Mouse (Mus musculus) adipocyte (in vitro differentiated cells): ENCODE measurements around the gene Slc51b.

Source experiments
- DNase-seq: peaks from one replicate; pipeline ENCODE4 v3.0.0-alpha.2; 2016; ENCODE audit warnings: low spot score

The Slc51b gene

DNA sequence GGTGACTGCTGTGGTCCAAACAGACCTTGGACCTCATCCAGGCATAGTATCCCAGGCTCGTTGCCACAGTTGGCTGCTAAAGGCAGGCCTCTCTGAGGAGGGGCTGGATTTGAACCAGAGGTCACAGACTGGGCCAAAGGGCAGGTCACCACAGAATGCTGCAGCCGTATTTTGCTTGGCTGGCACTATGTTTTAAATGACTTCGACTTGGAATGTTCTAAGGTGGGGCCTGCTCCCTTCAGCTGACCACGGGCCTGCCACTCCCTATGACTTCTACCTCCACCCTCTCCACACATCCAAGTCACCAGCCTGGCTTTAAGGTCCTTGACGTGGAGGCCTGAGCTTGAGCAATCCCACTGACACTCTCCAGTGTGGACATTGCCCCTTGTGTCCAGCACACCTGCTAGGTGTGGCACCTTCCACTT is 13.9 kb downstream of the Slc51b start:
- peak; percentile 83 for DNase-seq

DNA sequence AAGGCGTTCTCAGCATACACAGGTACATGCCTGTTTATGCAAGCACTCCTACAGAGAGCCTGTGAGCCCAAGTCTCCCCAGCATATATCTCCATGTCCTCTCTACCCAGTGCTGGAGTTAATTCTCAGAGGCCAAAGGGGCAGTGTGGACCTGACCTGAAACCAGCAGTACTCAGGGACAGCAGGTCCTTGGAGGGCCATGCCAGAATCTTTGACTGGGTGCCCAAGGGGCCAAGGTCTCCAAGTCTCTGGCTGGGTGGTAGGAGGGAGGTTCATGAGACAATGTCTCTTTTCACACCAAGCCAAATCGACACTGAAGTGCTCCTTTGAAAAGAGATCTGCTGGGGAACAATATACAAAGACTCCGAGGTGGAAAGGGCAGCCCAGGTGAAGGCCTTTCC is 14.9 kb downstream of the Slc51b start:
- DNase-seq, result no peak

DNA sequence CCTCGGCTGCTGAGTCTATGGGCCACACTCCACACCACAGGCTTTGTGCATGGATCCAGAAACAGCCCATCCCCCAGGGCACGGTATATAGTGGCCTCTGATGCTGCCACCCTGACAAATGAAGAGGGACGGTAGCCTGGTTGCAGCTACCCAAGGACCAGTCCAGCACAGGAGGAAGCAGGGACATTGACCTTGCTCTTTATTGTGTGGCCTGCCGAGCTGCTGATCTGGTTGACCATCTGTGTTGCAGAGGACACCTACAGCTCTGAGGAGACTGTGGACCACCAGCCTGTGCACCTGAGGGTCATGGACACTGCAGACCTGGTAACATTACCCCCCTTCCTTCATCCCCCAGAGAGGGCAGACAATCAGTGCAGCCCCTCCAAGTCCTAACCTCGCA is 15.4 kb downstream of the Slc51b start:
- no peak for DNase-seq

DNA sequence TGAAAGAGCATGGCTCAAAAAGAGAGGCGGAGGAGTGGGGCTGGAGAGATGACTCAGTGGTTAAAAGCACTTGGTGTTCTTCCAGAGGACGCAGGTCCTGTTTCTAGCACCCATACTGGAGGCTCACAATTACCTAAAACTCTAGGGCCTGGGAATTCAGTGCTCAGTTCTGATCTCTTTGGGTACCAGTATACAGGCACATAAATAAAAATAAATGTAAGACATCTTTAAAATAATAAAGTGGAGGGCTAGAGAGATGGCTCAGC is 17.6 kb downstream of the Slc51b start:
- DNase-seq, result no peak

DNA sequence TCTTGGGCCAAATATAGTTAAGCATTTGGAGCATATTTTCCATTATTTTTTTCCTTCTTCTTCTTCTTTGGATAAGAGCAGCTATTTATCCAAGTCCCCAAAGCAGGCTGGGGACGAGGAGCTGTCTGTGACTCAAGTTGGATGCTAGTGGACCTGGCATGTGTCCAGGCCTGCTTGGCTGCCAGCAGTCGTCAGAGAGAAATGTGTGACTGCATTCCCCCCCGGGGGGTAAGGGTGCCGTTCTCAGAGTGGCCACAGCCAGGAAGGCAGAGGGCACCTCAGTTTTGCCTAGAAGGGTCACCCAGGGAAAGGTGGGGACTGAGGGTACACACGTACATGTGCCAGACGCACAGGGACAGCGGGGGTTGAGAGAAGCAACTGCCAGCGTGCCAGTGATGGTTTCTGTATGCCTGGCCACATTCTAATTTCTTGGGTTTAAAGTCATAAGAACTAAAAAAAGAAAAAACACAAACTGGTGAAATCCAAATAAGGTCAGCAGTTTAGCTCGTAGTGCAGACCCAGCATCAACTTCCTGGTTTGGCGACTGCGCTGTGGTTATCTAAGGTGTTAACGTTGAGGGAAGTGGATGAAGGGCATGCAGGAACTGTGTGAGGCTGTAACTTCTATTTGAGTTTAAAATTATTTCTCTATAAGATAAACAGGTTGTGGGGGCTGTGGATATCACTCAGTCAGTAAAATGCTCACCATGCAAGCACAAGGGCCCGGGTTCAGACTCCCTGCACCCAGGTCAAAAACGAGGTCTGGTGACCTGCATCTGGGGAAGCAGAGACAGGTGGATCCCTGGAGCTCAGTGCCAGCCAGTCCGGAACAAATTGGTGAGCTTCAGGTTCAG is 18.2 kb downstream of the Slc51b start:
- peak; percentile 91 for DNase-seq

DNA sequence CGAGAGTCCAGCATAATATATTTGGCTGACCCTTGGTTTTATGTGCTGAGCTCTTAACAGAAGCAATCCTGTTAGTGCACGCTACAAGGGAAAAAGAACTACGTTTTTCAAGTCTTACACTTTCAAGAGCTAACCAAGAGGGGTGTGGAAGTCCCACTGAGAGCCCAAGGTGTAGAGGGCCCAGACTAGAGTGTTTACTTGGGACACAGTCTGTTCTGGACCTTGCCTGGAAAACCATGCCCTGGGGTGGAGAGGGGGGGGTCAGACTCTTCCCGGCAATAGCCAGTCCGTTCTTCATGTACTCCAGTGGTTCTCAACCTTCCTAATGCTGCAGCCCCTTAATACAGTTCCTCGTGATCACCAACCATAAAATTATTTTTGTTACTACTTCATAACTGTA is 22.8 kb downstream of the Slc51b start:
- DNase-seq, result no peak

DNA sequence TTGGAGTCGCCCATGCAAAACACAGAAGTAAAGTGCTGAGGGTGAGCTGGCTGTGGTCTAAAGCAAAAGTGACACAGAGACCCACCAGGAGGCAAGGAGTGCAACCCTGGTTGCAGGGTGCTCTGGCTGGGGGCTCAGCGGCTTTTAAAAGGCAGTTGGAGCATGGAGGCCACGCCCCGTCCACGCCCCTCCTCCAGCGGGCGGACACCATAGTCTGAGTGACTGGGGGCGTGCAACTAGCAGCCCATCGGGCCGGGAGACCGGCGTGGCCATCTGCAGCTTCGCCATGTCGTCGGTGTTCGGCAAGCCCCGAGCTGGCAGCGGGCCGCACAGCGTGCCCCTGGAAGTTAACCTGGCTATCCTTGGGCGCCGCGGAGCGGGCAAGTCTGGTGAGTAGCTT is 24.5 kb downstream of the Slc51b start, which contains the start of gene Rasl12:
Rasl12 (plus strand) TSS at position 228 of the 400 bp plus-strand sequence.
- DNase-seq, result no peak

DNA sequence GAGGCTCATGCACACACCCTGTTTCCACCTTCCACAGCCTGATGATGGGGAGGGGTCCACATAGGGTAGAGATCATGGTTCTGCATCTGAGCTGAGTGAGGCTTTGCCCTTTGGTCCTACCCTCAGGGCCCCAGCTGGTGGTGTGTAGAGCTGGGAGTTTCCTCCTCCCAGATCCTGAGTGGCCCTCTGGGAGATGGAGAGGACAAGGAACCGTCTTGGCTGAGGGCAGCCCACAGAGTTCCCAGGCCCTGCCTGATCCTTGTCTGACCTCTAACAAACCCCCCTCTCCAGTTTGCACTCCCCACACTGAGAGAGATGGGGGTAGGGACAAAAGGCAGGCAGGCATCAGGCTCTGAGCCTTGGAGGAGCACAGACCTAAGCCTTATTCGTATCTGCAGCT is 28.4 kb downstream of the Slc51b start:
- peak; percentile 69 for DNase-seq

DNA sequence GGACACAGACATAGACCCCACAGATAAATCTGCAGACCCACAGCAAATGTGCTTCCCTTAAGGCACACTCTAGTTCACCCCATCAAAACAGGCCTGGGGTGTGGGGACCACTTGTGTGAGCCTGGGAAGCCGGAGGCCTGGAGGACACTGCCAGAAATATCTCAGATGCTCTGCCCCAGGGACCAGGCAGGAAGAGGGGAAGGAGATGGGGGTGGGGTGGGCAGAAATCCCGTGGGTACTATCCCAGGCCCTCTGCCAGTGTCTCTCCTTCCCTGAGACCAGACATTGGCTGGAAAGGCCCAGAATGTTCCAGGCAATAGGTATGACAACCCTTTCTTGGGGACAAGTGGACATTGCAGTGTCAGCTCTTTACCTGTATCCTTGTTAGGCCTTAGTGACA is 29.1 kb downstream of the Slc51b start:
- no peak for DNase-seq

DNA sequence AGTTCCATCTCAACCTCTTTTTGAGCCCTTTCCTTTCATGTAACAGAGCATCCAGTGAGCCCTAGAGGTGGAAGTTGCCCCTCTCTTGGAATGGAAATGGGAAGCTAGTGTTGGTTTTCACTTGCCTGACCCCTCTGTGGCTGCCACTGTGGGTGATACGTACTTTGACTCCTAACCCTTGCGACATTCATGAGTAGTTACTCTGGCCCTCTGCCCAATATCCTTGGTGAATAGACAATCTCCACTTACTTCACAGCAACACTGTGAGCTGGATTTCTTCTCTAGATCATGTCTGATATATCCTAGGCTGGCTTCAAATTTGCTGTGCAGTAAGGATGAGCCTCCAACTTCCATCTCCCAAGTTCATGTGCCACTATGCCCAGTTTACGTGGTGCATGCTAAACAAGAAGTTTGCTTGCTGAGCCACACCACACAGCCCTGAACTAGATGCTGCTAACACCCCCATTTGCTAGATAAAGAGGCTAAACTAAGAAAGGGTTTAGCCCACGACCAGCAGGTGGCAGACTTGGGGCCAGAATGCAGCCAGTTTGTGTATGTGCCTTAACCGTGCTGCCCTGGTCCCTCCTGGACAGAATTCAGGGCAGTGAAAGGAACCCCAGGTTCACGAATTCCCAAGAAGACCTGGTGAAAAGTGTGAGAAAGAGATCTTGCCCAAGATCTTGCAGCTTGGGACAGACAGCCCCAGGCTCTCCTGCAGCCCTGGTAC is 30.0 kb downstream of the Slc51b start:
- peak; percentile 84 for DNase-seq

DNA sequence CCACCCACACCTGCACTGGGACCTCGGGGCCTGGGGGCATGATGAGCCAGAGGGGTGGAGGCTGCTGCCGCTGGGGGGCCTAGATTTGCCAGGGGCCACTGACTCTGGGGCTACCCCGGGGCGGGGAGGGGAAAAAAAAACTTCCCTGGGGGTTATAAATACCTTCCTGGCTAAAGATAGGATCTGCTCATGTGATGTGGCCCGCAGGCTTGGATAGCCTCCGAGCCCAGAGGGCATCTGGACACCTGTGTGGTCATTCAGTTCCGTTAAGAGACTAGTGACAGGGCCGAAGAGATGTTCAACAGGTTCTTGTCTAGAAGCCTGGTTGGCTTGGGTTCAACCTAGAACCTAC is 31.2 kb downstream of the Slc51b start, which contains the start of gene Kbtbd13:
Kbtbd13 (minus strand) TSS at position 40 of the 352 bp plus-strand sequence.
- DNase-seq, result no peak

DNA sequence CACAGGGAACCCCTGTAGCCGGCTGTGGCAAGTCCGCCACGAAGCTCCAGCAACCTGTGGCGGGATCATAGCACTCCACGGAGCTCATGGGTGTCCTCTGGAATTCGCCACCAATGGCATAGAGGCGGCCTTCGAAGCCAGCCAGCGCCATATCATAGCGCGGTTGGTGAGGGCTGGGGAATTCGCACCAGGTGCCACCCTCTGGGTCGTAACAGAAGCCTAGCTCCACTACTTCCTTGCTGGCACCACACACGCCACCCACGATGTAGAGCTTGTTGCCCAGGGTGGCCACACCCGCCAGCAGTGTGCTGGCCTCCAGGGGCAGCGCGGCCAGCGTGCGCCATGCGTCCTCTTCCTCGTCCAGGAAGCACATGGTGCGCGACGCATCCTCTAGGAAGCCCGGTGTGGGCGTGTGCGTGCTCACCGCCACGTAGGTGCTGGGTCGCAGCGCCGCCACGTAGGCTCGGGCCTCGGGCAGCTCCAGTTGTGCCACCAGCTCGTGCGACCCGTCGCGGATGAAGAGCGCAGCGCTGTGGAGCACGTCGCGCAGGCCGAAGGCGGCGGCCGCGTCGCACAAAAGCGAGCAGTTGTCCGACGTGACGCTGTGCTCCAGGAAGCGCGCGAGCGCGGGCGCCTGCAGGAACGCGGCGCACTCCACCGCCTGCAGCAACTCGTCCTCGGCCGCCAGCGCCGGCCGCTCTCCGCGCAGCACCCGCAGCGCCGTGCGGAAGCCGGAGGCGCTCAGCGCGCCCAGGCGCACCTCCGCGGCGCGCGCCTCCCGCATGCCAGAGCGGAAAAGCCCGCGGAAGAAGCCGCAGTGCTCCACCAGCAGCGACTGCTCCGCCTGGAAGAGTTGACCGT is 31.8 kb downstream of the Slc51b start:
- no peak for DNase-seq

DNA sequence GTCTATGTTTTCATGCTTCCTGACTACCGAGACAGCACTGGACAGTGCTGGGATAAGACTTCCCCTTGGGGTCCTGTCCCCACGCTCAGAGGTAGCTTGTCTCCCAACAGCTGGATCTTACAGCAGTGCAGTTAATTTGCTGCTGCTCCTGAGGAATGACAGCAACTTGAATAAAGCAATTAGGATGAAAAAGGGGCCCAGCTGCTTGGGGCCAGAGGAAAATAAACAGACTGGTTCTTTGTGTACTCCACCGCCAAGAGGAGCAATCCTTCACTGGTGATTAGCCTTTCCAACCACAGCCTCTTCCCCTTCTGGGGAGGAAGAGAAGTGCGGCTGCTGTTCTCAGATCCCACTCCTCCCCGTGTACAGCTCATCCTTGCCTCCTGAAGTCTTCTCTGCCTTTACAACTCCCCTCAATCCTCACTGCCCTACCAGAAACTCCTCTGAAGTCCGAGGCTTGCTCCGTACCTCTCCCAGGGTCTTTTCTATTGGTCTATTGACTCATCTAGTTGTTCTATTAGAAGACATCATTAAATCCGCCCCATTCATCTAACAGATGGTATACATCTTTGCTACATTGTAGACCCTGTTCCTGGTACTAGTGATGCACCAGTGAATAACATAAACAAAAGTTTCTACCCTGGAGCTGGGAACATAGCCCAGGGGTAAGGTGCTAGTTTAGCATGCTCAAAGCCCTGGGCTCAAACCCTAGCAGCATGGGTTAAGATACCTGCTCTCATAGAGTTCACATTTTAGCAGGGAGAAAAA is 36.2 kb downstream of the Slc51b start:
- no peak for DNase-seq

DNA sequence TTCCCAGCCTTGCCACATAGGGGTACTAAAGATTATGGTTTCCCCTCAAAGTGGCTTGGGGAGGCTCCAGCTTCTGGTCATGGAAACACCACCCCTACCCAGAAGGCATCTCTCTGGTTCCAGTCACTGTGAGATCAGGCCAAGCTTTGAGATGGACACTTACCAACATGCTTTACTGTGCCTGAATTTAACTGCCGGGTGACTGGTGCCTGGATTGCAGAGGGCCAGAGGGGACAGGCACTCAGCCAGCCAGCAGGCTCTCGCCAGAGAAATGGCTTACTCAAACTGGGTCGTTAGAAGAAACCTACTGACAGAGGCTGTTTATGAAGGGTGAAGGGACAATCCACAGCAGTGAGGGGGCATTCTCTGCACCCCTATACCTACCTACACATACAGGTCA is 38.5 kb downstream of the Slc51b start:
- DNase-seq, result peak; percentile 89

DNA sequence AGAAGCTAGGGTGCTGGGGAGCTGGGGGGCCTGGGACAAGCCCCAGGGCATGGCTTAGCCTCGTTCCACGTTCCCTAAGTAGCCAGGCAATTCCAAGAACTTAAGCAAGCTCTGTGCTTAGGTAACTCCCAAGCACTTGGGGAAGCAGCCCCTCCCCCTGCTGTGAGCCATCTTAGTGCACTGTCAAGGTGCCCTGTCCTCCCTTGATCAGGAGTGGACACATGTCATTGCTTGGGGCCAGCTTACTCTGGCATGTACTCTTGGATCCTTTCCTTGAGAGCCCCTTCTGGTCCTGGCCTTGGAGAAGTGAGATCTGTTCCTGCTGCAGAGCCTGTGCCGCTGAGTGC is 40.0 kb downstream of the Slc51b start:
- peak; percentile 68 for DNase-seq

DNA sequence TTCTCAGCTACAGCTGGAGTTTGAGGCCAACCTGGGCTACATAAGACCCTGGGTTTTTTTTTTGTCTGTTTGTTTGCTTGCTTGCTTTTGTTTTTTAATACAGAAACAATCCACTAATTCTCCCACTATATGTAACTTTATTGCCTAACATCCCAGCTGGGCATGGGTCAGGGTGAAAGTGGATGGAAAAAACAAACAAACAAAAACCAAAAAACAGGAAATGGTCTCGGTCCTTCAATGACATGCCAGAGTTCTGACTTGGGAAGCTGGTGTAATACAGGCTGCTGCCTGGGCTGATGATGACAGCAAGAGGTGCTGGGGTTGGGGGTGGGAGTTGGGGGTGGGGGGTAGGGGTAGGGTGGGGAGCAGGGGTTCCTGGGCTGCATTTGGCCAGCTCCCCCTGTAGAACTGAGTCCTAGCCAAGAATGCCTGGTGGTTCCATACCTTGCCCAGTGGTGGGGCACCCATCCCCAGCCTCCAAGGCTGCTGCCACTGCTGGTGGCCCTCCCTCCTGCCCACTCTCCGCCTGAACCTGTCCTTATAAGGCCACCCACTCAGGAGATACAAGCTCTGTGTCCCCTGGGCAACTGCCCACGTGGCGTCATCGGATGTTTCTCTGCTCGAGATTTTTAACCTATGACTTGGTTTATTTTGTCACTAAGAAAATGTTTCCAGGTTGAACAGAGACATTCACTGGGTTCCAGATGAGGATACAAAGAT is 40.6 kb downstream of the Slc51b start:
- DNase-seq, result peak; percentile 81

DNA sequence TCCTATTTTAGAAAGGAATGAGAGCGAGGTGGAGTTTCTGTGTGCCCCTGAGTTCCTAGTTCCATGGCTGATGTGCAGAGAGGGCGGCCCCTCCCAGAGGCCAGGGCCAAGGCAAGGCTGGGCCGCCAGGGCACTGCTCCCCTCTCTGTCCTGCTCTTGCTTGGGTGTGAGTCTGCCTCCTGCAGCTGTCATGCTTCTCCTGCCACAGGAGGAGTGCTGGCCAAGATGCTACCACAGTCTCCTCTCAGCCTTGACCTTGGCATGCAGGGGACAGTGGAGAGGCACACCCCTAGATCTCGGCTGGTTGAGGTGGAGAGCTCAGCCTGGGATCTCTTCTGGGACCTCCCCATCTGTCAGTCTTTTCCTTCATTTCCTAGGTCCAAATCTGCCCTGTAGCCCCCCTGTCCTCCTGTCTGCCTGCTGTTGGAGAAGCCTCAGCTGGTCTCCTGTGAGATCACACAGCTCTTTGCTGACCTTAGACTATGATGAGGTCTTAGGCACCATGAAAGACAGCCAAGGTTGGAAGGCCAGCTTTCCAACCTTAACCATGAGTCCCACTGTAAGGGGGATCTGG is 41.7 kb downstream of the Slc51b start:
- DNase-seq, result no peak

DNA sequence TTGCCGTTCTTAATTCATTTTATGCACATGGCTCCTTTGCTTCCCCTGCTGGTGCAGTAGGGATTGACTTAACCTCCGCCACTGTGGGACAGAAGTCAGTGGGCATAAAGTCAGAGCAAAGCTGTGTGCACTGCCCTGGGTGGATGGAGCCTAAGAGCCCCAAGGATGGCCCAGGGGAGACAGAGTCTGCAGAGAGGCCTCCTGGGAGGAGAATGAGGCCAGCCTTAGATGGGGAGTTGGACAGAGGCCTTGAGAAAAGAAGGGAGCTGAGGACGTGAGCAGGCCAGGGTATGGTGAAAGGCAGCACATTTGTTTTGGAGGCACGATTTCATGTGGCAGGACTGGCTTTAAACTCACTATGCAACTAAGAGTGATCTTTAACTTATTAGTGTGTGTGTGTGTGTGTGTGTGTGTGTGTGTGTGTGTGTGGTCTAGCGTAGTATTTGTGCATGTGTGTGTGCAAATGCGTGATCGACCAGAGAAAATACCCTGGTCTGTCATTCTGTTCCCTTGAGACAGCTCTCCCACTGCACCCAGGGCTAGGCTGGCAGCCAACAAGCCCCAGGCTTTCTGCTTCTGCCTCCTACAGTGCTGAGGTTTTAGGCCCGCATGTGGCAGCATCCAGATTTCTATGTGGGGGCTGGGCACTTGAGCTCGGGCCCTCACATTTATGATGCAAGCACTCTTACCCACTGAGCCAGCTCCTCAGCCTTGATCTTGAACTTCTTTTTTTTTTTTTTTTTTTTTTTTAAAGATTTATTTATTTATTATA is 47.4 kb downstream of the Slc51b start:
- peak; percentile 88 for DNase-seq

DNA sequence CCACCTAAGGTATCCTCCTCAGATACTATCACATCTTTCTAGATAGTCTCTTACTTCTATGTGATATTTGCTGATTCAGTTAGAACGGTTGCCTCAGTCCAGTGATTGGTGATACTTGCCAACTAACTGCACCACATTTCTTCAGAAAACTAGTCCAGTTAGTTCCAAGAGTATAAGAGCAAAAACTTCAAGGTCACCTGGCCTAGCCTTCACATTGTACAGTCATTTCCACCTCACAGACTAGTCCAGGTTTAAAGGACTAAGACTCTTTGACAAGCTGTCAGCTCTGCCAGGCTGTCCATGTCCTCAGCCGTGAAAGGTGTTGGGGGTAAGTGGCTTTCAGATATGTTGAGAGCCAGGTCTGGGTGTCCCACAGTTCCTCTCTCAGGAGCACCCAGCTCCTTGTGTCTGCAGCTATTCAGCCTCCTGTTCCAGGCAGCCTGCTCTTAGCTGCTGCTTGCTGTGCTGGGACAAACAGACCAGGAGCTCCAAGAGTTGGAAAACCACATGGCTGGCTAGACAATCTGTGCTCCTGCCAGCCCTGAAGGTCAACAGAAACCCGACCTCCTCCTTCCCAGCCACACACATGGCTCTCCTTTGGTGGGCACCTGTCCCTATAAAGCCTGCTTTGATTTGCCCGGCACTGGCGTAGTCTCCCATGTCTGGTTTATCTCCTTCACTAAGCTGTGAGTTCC is 48.1 kb downstream of the Slc51b start:
- DNase-seq, result peak; percentile 51

DNA sequence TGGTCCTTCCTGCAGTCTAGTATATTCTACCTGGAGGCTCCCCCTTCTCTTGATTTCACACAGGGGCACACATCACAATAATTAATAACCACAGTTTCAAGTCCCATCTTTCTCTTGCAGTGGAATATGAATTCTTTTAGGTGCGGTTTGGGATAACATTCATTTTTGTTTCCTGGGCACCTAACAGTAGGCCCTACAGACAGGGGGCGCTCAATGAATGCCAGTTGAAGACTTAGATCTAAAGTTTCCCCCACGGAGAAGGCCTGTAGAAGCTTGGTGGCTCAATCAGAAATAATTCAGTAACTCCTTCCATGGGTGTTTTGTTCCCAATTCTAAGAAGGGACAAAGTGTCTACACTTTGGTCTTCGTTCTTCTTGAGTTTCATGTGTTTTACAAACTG is 50.3 kb downstream of the Slc51b start:
- DNase-seq, result peak; percentile 78
